Mouse (Mus musculus) cerebellum, adult 2 months (tissue): ENCODE measurements around the gene Mb21d2.

Experiments
- CTCF ChIP-seq: fragments of 200-500 bp; IDR thresholded peaks from 2 replicates; pipeline ENCODE4 v1.5.1; 2011; ENCODE audit warnings: low read depth, mild to moderate bottlenecking, control low read depth, low read length, moderate library complexity, borderline replicate concordance; ENCODE audit not compliant: insufficient read depth
- POLR2A ChIP-seq: fragments of 200-500 bp; IDR thresholded peaks from 2 replicates; pipeline ENCODE4 v1.6.1; 2011; ENCODE audit warnings: low read length, control low read depth, borderline replicate concordance; ENCODE audit not compliant: insufficient read depth

GRCm38 (mm10) chr16:28915362-28915761, 14.1 kb downstream of the Mb21d2 start:
- TF ChIP-seq CTCF = no peak
- TF ChIP-seq POLR2A = no peak
